Mouse (Mus musculus) liver, adult 2 months (tissue): ENCODE measurements at regions not wholly inside any gene's neighbourhood (a gene's known extent, or its start where the extent isn't known, plus 50 kb on each side); places are given as distances from the start of the nearest gene placed in this dataset.

Experiments used
- CTCF ChIP-seq: fragments of 200-500 bp; IDR thresholded peaks from 2 replicates; pipeline ENCODE4 v1.5.1; 2011; ENCODE audit warnings: low read depth, low read length, control low read depth
- POLR2A ChIP-seq: fragments of 200-500 bp; IDR thresholded peaks from 2 replicates; pipeline ENCODE4 v1.6.1; 2011; ENCODE audit warnings: low read length, control low read depth; ENCODE audit not compliant: insufficient read depth; ENCODE audit errors: extremely low read depth

DNA sequence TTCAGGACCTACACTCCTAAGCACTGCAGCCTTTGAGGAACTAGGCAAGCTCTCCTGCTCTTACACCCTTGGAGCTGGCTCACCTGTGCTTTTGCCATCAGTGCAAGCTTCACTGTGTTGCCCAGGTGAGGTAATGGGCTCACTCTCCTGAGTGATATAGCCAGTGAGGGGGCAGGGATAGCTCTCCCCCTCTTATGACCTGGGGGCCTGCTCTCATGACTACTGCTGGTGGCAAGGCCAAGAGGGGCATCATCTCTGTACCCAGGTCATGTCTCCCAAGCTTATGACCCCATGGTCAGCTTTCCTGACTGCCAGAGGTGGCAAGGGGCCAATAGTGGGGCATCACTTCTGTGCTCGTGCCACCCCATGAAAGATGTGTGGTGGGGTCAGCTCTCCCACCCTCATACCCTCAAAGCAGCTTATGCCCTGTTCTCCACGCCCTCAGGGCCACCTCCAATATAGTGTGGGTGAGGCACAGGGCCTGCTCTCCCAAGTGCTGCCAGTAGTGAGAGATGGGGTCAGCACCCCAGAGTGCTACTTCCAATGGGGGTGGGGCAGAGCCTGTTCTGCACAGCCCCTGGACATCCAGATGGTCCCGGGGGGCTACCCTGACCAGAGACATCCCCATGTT, 330.1 kb downstream of the Grxcr1 start:
- TF ChIP-seq POLR2A (no peak), CTCF (no peak)
